Mouse (Mus musculus) bone marrow macrophage, adult 2 months (primary cell): ENCODE measurements at regions not wholly inside any gene's neighbourhood (a gene's known extent, or its start where the extent isn't known, plus 50 kb on each side); places are given as distances from the start of the nearest gene placed in this dataset.

ENCODE experiments used
- CTCF ChIP-seq: IDR thresholded peaks from 2 replicates; pipeline ENCODE4 v1.5.1; 2012; ENCODE audit warnings: low read depth, mild to moderate bottlenecking, low read length, moderate library complexity
- POLR2A ChIP-seq: IDR thresholded peaks from 2 replicates; pipeline ENCODE4 v1.6.1; 2012; ENCODE audit warnings: mild to moderate bottlenecking, low read depth, low read length, borderline replicate concordance

DNA sequence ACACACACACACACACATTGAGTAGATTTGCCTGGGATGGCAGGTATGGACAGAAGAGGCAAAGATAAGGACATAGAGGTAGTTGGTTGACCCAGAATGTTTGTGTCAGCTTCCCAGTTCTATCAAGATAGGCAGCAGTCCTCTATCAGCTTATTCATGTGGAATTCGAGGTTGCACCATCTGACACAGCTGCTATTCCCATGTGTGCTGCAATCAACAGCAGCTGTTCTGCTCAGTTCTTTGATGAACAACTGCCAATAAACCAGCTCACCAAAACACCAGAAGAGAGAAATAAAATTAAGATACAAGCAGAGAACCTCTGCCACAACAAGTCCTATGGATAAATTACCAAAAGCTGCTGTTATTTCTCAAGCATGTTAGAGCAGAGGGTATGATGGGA, 56.1 kb upstream of the Sgip1 start:
- no peak for TF ChIP-seq CTCF
- no peak for TF ChIP-seq POLR2A
